Mouse (Mus musculus) lung, adult 2 months (tissue): Measurements from ENCODE around the gene Akap4.

Experiments used
- CTCF ChIP-seq: fragments of 200-500 bp; IDR thresholded peaks from 2 replicates; pipeline ENCODE4 v1.5.1; 2011; ENCODE audit warnings: mild to moderate bottlenecking, low read length, control low read depth; ENCODE audit not compliant: insufficient read depth
- POLR2A ChIP-seq: fragments of 200-500 bp; IDR thresholded peaks from 2 replicates; pipeline ENCODE4 v1.6.1; 2011; ENCODE audit warnings: low read depth, mild to moderate bottlenecking, control low read depth, low read length, borderline replicate concordance; ENCODE audit errors: extremely low read depth

GRCm38 (mm10) chrX:7079820-7080429 is 12.6 kb downstream of the Akap4 start:
- no peak for TF ChIP-seq POLR2A
- TF ChIP-seq CTCF = no peak
